Mouse (Mus musculus) myocyte (in vitro differentiated cells): Measurements from ENCODE around the gene Gm38392.

ENCODE experiments used
- CEBPB ChIP-seq: IDR thresholded peaks from 2 replicates; pipeline ENCODE4 v1.6.1; 2011; ENCODE audit warnings: mild to moderate bottlenecking, moderate library complexity; ENCODE audit not compliant: poor library complexity, insufficient read depth, severe bottlenecking
- E2F4 ChIP-seq: IDR thresholded peaks from one replicate; pipeline ENCODE4 v1.6.1; 2011; ENCODE audit warnings: mild to moderate bottlenecking, control low read depth, moderate library complexity; ENCODE audit not compliant: insufficient read depth
- MAX ChIP-seq: IDR thresholded peaks from one replicate; pipeline ENCODE4 v1.6.1; 2011; ENCODE audit warnings: low read depth, mild to moderate bottlenecking, control low read depth
- MYOD1 ChIP-seq, 3 experiments: IDR thresholded peaks; one replicate each; pipeline ENCODE4 v1.6.1; 2011; ENCODE audit warnings: control low read depth in 2 of 3, low read depth in 2 of 3, mild to moderate bottlenecking in 2 of 3, moderate library complexity in 1 of 3; ENCODE audit not compliant: insufficient read length in 2 of 3, control insufficient read depth in 1 of 3
- MYOG ChIP-seq, 3 experiments: IDR thresholded peaks; one replicate each; pipeline ENCODE4 v1.6.1; 2011; ENCODE audit warnings: control low read depth in 2 of 3, low read depth in 2 of 3, mild to moderate bottlenecking in 2 of 3; ENCODE audit not compliant: insufficient read length in 2 of 3, control insufficient read depth in 1 of 3, insufficient read depth in 1 of 3
- POLR2A ChIP-seq: IDR thresholded peaks from one replicate; pipeline ENCODE4 v1.6.1; 2011; ENCODE audit warnings: low read depth, mild to moderate bottlenecking, control low read depth, moderate library complexity; ENCODE audit not compliant: insufficient read length
- POLR2AphosphoS2 ChIP-seq: IDR thresholded peaks from one replicate; pipeline ENCODE4 v1.6.1; 2011; ENCODE audit warnings: low read depth, control low read depth; ENCODE audit not compliant: insufficient read length
- REST ChIP-seq: IDR thresholded peaks from one replicate; pipeline ENCODE4 v1.6.1; 2011; ENCODE audit warnings: mild to moderate bottlenecking, control low read depth, moderate library complexity; ENCODE audit not compliant: insufficient read depth, insufficient read length
- TCF12 ChIP-seq: IDR thresholded peaks from one replicate; pipeline ENCODE4 v1.6.1; 2011; ENCODE audit warnings: mild to moderate bottlenecking, control low read depth; ENCODE audit not compliant: poor library complexity, insufficient read depth, severe bottlenecking
- USF1 ChIP-seq: IDR thresholded peaks from one replicate; pipeline ENCODE4 v1.6.1; 2011; ENCODE audit warnings: low read depth, mild to moderate bottlenecking, control low read depth, moderate library complexity

DNA sequence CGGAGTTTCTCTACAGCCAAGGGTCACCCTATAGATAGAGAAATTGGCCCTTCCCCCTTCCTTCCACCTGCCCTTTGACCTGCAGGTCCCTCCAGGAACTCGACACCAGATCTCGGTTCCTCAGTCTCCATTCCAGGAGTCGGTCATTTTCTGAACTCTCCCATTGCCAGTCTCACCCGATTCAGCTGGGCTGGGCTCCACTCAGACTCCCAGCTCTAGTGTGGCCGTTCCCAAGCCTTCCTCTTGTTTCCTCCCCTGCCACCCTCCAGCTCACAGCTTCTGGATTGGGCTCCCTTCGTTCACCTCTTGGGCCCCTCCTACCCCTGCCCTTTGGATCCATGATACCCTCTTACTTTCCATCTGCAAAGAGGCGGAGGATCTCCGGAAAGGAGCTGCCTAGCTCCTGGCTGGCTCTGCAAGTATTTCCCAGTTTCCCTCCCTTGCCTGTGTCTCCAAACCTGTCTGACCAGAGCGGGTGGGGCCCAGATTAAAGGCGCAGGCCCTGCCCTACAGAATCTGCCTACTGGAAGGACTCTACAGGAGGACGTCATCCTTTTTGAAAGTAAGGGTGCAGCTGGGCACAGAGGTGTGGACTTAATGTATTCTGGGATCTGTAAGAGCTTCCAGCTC is 47.1 kb upstream of the Gm38392 start:
- no peak for TF ChIP-seq MAX
- TF ChIP-seq USF1 = no peak
- no peak for TF ChIP-seq POLR2A
- TF ChIP-seq MYOG (IDR thresholded peaks at IDR 0.05; ENCODE audit: control insufficient read depth in 1 of 3, insufficient read depth in 1 of 3, insufficient read length in 2 of 3, low read depth in 2 of 3) = no peak
- TF ChIP-seq TCF12 = no peak
- no peak for TF ChIP-seq CEBPB
- TF ChIP-seq POLR2AphosphoS2 = no peak
- TF ChIP-seq MYOD1 (IDR thresholded peaks at IDR 0.05; ENCODE audit: control insufficient read depth in 1 of 3, insufficient read length in 2 of 3, low read depth in 2 of 3) = no peak
- no peak for TF ChIP-seq REST
- TF ChIP-seq E2F4 = no peak
